Mouse (Mus musculus): Measurements from ENCODE around the gene Smtnl1. TPM values are rescaled to one million over a fixed set of nuclear protein-coding genes. Genes with fewer than 3 reads are reported as not detected.

Gene Smtnl1
- 0.04 TPM in 1 of 2 replicates, not detected in the other for polyA plus RNA-seq (2012; rRNA removed)

- Histone ChIP-seq H3K4me3 (ENCODE audit: extremely low read depth, insufficient read depth, insufficient read length) (no peak within 1 kb of the TSS), H3K4me1 (ENCODE audit: control insufficient read depth, insufficient read depth, insufficient read length) (peaks cover 4% of the 10 kb centered on the region; the same call in 1 of the 2 replicates), H3K27ac (ENCODE audit: insufficient read depth, low read length) (no peak within 1 kb of the TSS), H3K36me3 (ENCODE audit: control insufficient read depth, insufficient read depth, low read length) (no peaks in the 10 kb centered on the region), H3K27me3 (ENCODE audit: control insufficient read depth, insufficient read depth, low read length) (no peaks in the 10 kb centered on the region; the same call in 1 of the 2 replicates)
- no peak for TF ChIP-seq CTCF (IDR thresholded peaks at IDR 0.05; ENCODE audit: extremely low read depth, insufficient read depth, insufficient read length, insufficient replicate concordance)
- no peak for TF ChIP-seq POLR2A (IDR thresholded peaks at IDR 0.05; ENCODE audit: low read depth, low read length)
- DNase-seq (ENCODE audit: low read depth in 1 of 2, low spot score in 2 of 2): no peak
- 58% methylated on average over 13 of the region's 13 CpGs for WGBS
Observed at GRCm38 (mm10) chr2:84822552-84822951, at the start of gene Smtnl1. Smtnl1 (minus strand) TSS chr2:84822652.

- H3K36me3 ChIP-seq (ENCODE audit: control insufficient read depth, insufficient read depth, low read length): no peaks in the 10 kb centered on the region
- 34% methylated on average over 4 of the region's 4 CpGs for WGBS
- H3K27me3 ChIP-seq (ENCODE audit: control insufficient read depth, insufficient read depth, low read length): peaks cover 19% of the 10 kb centered on the region
- no peak overlapping the region for H3K4me3 ChIP-seq (ENCODE audit: extremely low read depth, insufficient read depth, insufficient read length)
- no peak for DNase-seq (ENCODE audit: low read depth in 1 of 2, low spot score in 2 of 2)
- peaks cover 14% of the 10 kb centered on the region for H3K4me1 ChIP-seq (ENCODE audit: control insufficient read depth, insufficient read depth, insufficient read length)
- H3K27ac ChIP-seq (ENCODE audit: insufficient read depth, low read length): no peak overlapping the region
- no peak for TF ChIP-seq CTCF (IDR thresholded peaks at IDR 0.05; ENCODE audit: extremely low read depth, insufficient read depth, insufficient read length, insufficient replicate concordance)
- no peak for TF ChIP-seq POLR2A (IDR thresholded peaks at IDR 0.05; ENCODE audit: low read depth, low read length)
Observed at GRCm38 (mm10) chr2:84870623-84871160, 48.2 kb upstream of the Smtnl1 start.

GRCm38 (mm10) chr2:84868977-84869376 lies 46.5 kb upstream of the Smtnl1 start:
- no peak overlapping the region for H3K27ac ChIP-seq (ENCODE audit: insufficient read depth, low read length)
- no peak overlapping the region for H3K4me3 ChIP-seq (ENCODE audit: extremely low read depth, insufficient read depth, insufficient read length)
- peaks cover 21% of the 10 kb centered on the region for H3K27me3 ChIP-seq (ENCODE audit: control insufficient read depth, insufficient read depth, low read length)
- DNase-seq (ENCODE audit: low read depth in 1 of 2, low spot score in 2 of 2): no peak
- H3K36me3 ChIP-seq (ENCODE audit: control insufficient read depth, insufficient read depth, low read length): no peaks in the 10 kb centered on the region
- TF ChIP-seq CTCF (IDR thresholded peaks at IDR 0.05; ENCODE audit: extremely low read depth, insufficient read depth, insufficient read length, insufficient replicate concordance) (no peak), POLR2A (IDR thresholded peaks at IDR 0.05; ENCODE audit: low read depth, low read length) (no peak)
- peaks cover 14% of the 10 kb centered on the region for H3K4me1 ChIP-seq (ENCODE audit: control insufficient read depth, insufficient read depth, insufficient read length)
- 19% methylated on average over 2 of the region's 2 CpGs for WGBS

GRCm38 (mm10) chr2:84868521-84868943 lies 46.1 kb upstream of the Smtnl1 start:
- 7% methylated on average over 5 of the region's 5 CpGs for WGBS
- Histone ChIP-seq H3K4me1 (ENCODE audit: control insufficient read depth, insufficient read depth, insufficient read length) (peaks cover 14% of the 10 kb centered on the region), H3K36me3 (ENCODE audit: control insufficient read depth, insufficient read depth, low read length) (no peaks in the 10 kb centered on the region), H3K4me3 (ENCODE audit: extremely low read depth, insufficient read depth, insufficient read length) (no peak overlapping the region), H3K27ac (ENCODE audit: insufficient read depth, low read length) (no peak overlapping the region), H3K27me3 (ENCODE audit: control insufficient read depth, insufficient read depth, low read length) (peaks cover 21% of the 10 kb centered on the region)
- TF ChIP-seq CTCF (IDR thresholded peaks at IDR 0.05; ENCODE audit: extremely low read depth, insufficient read depth, insufficient read length, insufficient replicate concordance) (peak; percentile 73; the same call in 1 of the 2 replicates), POLR2A (IDR thresholded peaks at IDR 0.05; ENCODE audit: low read depth, low read length) (no peak)
- peak; percentile 26 to 57 for DNase-seq (ENCODE audit: low read depth in 1 of 2, low spot score in 2 of 2)

- DNase-seq (ENCODE audit: low read depth in 1 of 2, low spot score in 2 of 2): peak in 1 of 2 experiments; percentile 45
- no peaks in the 10 kb centered on the region for H3K36me3 ChIP-seq (ENCODE audit: control insufficient read depth, insufficient read depth, low read length)
- TF ChIP-seq POLR2A (IDR thresholded peaks at IDR 0.05; ENCODE audit: low read depth, low read length): no peak
- TF ChIP-seq CTCF (IDR thresholded peaks at IDR 0.05; ENCODE audit: extremely low read depth, insufficient read depth, insufficient read length, insufficient replicate concordance): peak; percentile 67; the same call in 1 of the 2 replicates
- no peak overlapping the region for H3K4me3 ChIP-seq (ENCODE audit: extremely low read depth, insufficient read depth, insufficient read length)
- peaks cover 8% of the 10 kb centered on the region; the same call in 1 of the 2 replicates for H3K27me3 ChIP-seq (ENCODE audit: control insufficient read depth, insufficient read depth, low read length)
- H3K4me1 ChIP-seq (ENCODE audit: control insufficient read depth, insufficient read depth, insufficient read length): no peaks in the 10 kb centered on the region
- WGBS: 9% methylated on average over 46 of the region's 47 CpGs
- no peak overlapping the region for H3K27ac ChIP-seq (ENCODE audit: insufficient read depth, low read length)
Observed at GRCm38 (mm10) chr2:84865616-84866571, 43.4 kb upstream of the Smtnl1 start.

GRCm38 (mm10) chr2:84862231-84862630 lies 39.8 kb upstream of the Smtnl1 start:
- no peak overlapping the region for H3K27ac ChIP-seq (ENCODE audit: insufficient read depth, low read length)
- TF ChIP-seq CTCF (IDR thresholded peaks at IDR 0.05; ENCODE audit: extremely low read depth, insufficient read depth, insufficient read length, insufficient replicate concordance) (no peak), POLR2A (IDR thresholded peaks at IDR 0.05; ENCODE audit: low read depth, low read length) (no peak)
- DNase-seq (ENCODE audit: low read depth in 1 of 2, low spot score in 2 of 2): no peak
- 69% methylated on average over 3 of the region's 3 CpGs for WGBS
- H3K4me1 ChIP-seq (ENCODE audit: control insufficient read depth, insufficient read depth, insufficient read length): no peaks in the 10 kb centered on the region
- peaks cover 8% of the 10 kb centered on the region; the same call in 1 of the 2 replicates for H3K27me3 ChIP-seq (ENCODE audit: control insufficient read depth, insufficient read depth, low read length)
- H3K36me3 ChIP-seq (ENCODE audit: control insufficient read depth, insufficient read depth, low read length): no peaks in the 10 kb centered on the region
- no peak overlapping the region for H3K4me3 ChIP-seq (ENCODE audit: extremely low read depth, insufficient read depth, insufficient read length)

Measured in spleen, adult 2 months (tissue).